Mouse (Mus musculus) myocyte (in vitro differentiated cells): ENCODE data around the gene Ggn. TPM values are rescaled to one million over a fixed set of nuclear protein-coding genes. Genes with fewer than 3 reads are reported as not detected.

Source experiments
- H3K27me3 ChIP-seq: one replicate; pipeline ENCODE4 v1.6.1; 2011; ENCODE audit not compliant: control insufficient read depth, insufficient read depth, insufficient read length
- H3K36me3 ChIP-seq: one replicate; pipeline ENCODE4 v1.6.1; 2011; ENCODE audit not compliant: control insufficient read depth, insufficient read depth
- H3K4me2 ChIP-seq: one replicate; pipeline ENCODE4 v1.6.1; 2011; ENCODE audit warnings: low read depth, control low read depth
- H3K4me3 ChIP-seq: one replicate; pipeline ENCODE4 v1.5.1; 2011; ENCODE audit warnings: mild to moderate bottlenecking, control low read depth, moderate library complexity
- H3K79me2 ChIP-seq: one replicate; pipeline ENCODE4 v1.6.1; 2011; ENCODE audit not compliant: control insufficient read depth, insufficient read depth
- H3ac ChIP-seq: one replicate; pipeline ENCODE4 v1.6.1; 2011; ENCODE audit not compliant: control insufficient read depth, insufficient read length
- CEBPB ChIP-seq: IDR thresholded peaks from 2 replicates; pipeline ENCODE4 v1.6.1; 2011; ENCODE audit warnings: mild to moderate bottlenecking, moderate library complexity; ENCODE audit not compliant: poor library complexity, insufficient read depth, severe bottlenecking
- E2F4 ChIP-seq: IDR thresholded peaks from one replicate; pipeline ENCODE4 v1.6.1; 2011; ENCODE audit warnings: mild to moderate bottlenecking, control low read depth, moderate library complexity; ENCODE audit not compliant: insufficient read depth
- MAX ChIP-seq: IDR thresholded peaks from one replicate; pipeline ENCODE4 v1.6.1; 2011; ENCODE audit warnings: low read depth, mild to moderate bottlenecking, control low read depth
- MYOD1 ChIP-seq, 3 experiments: IDR thresholded peaks; one replicate each; pipeline ENCODE4 v1.6.1; 2011; ENCODE audit warnings: control low read depth in 2 of 3, low read depth in 2 of 3, mild to moderate bottlenecking in 2 of 3, moderate library complexity in 1 of 3; ENCODE audit not compliant: insufficient read length in 2 of 3, control insufficient read depth in 1 of 3
- MYOG ChIP-seq, 3 experiments: IDR thresholded peaks; one replicate each; pipeline ENCODE4 v1.6.1; 2011; ENCODE audit warnings: control low read depth in 2 of 3, low read depth in 2 of 3, mild to moderate bottlenecking in 2 of 3; ENCODE audit not compliant: insufficient read length in 2 of 3, control insufficient read depth in 1 of 3, insufficient read depth in 1 of 3
- POLR2A ChIP-seq: IDR thresholded peaks from one replicate; pipeline ENCODE4 v1.6.1; 2011; ENCODE audit warnings: low read depth, mild to moderate bottlenecking, control low read depth, moderate library complexity; ENCODE audit not compliant: insufficient read length
- POLR2AphosphoS2 ChIP-seq: IDR thresholded peaks from one replicate; pipeline ENCODE4 v1.6.1; 2011; ENCODE audit warnings: low read depth, control low read depth; ENCODE audit not compliant: insufficient read length
- REST ChIP-seq: IDR thresholded peaks from one replicate; pipeline ENCODE4 v1.6.1; 2011; ENCODE audit warnings: mild to moderate bottlenecking, control low read depth, moderate library complexity; ENCODE audit not compliant: insufficient read depth, insufficient read length
- SRF ChIP-seq: IDR thresholded peaks from one replicate; pipeline ENCODE4 v1.6.1; 2011; ENCODE audit warnings: low read depth; ENCODE audit not compliant: control insufficient read depth, insufficient read length
- TCF12 ChIP-seq: IDR thresholded peaks from one replicate; pipeline ENCODE4 v1.6.1; 2011; ENCODE audit warnings: mild to moderate bottlenecking, control low read depth; ENCODE audit not compliant: poor library complexity, insufficient read depth, severe bottlenecking
- TCF3 ChIP-seq: IDR thresholded peaks from one replicate; pipeline ENCODE4 v1.6.1; 2011; ENCODE audit warnings: low read depth, control low read depth; ENCODE audit not compliant: insufficient read length
- USF1 ChIP-seq: IDR thresholded peaks from one replicate; pipeline ENCODE4 v1.6.1; 2011; ENCODE audit warnings: low read depth, mild to moderate bottlenecking, control low read depth, moderate library complexity
- polyA plus RNA-seq: library from polyadenylated mRNA; unstranded; fragments of >200 nt; fragmentation: generic; extraction: Trizol; gene quantifications from one replicate; pipeline ENCODE4 v1.2.1, GENCODE M21; 2012; ENCODE audit warnings: missing spikeins

Gene Ggn
- polyA plus RNA-seq, 1 experiment = 0.89 TPM

DNA sequence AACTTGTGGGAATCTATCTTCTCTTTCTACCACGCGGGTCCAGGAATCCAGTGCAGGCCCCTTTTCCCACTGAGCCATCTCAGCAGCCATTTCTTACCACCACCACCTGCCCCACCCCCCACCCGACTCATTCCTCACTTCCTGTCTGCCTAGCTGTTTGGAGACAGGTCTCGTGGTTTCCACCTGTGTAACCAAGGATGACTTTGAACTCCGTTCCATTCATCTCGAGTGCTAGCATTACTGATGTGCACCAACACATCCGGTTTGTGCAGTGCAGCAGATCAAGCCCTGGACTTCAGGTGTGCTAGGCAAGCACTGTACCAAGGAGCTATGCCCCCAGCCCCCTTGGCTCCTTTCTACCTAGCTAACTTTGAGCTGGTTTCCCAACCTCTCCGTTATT lies 28.6 kb upstream of the Ggn start:
- Histone ChIP-seq H3K27me3 (no peaks in the 10 kb centered on the region), H3K36me3 (no peaks in the 10 kb centered on the region), H3K4me3 (no peak overlapping the region), H3ac (no peak overlapping the region), H3K4me2 (no peak overlapping the region), H3K79me2 (no peaks in the 10 kb centered on the region)
- no peak for TF ChIP-seq MAX
- no peak for TF ChIP-seq REST

DNA sequence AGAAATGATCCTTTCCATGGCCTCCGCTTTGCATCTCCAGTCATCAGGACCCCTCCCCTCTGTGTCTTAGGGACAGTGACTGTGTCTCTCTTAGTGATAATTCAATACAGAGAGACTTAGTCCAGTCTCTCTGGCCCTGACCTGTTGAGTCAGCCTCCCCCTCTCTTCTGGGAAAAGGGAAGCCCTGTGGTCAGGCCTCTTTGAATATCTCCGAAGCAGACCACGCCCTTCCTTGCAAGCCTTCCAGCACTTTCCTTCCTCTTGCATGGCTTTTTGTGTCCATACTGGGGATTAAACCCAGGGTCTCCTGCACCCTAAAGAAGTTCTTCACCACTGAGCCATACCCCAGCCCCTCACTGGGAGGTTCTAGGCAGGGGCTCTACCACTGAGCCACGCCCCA lies 26.0 kb upstream of the Ggn start:
- Histone ChIP-seq H3K27me3 (no peaks in the 10 kb centered on the region), H3ac (no peak overlapping the region), H3K79me2 (no peaks in the 10 kb centered on the region), H3K4me2 (no peak overlapping the region), H3K36me3 (no peaks in the 10 kb centered on the region), H3K4me3 (no peak overlapping the region)
- no peak for TF ChIP-seq REST
- no peak for TF ChIP-seq E2F4
- no peak for TF ChIP-seq SRF
- TF ChIP-seq POLR2AphosphoS2 = no peak

DNA sequence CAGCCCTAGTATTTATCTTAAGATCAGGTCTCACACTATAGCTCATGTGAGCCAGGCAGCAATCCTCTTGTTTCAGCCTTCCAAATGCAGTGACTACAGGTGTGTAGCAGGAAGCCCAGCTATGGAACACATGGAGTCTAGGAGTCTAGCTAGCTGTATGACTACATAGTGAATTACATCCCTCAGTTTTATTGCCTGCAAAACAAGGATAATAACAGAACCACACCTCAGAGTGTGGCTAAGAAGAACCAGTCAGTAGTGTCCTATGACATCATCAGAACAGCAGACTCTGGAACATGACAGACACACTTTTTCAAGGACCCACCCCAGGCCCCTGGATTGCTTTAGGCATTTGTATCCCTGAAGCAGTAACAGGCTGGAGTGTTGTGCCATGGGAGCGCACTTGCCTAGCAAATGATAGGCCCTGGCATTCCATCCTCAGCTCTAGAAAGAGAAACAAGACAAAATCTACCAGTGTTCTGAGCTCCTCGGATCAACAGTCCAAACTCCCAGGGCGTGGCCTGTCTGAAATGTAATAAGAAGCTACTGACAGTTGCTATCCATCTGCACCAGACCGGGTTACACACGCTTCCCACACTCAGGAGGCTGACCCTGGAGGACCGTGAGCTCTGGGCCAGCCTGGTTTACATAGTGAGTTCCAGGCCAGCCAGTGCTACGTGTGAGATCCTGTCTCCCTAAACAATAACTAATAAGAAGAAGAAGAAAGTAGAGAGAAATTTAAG lies 23.2 kb upstream of the Ggn start:
- Histone ChIP-seq H3K79me2 (no peaks in the 10 kb centered on the region), H3K4me3 (no peak overlapping the region), H3K27me3 (peaks cover 5% of the 10 kb centered on the region), H3K4me2 (peak overlapping the region; percentile 18), H3ac (no peak overlapping the region), H3K36me3 (no peaks in the 10 kb centered on the region)
- TF ChIP-seq MYOG (IDR thresholded peaks at IDR 0.05; ENCODE audit: control insufficient read depth in 1 of 3, insufficient read depth in 1 of 3, insufficient read length in 2 of 3, low read depth in 2 of 3) (peak in 1 of 3 experiments; percentile 29), REST (no peak)

DNA sequence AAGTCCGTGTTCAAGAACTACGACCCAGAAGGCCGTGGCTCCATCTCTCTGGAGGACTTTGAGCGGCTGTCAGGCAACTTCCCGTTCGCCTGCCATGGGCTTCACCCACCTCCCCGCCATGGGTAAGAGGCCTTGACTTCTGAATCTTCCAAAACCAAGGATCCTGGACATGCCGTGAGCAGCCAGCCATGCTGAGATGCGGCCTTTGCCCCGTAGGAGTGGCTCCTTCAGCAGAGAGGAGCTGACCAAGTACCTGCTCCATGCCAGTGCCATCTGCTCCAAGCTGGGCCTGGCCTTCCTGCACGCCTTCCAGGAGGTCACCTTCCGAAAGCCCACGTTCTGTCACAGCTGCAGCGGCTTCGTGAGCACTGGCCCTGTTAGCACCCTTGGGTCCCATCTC lies 21.2 kb upstream of the Ggn start:
- TF ChIP-seq MYOD1 (IDR thresholded peaks at IDR 0.05; ENCODE audit: control insufficient read depth in 1 of 3, insufficient read length in 2 of 3, low read depth in 2 of 3) (no peak), SRF (no peak), POLR2AphosphoS2 (no peak), CEBPB (no peak), E2F4 (no peak), POLR2A (no peak), MAX (no peak), TCF12 (no peak), REST (no peak), TCF3 (no peak), USF1 (no peak), MYOG (IDR thresholded peaks at IDR 0.05; ENCODE audit: control insufficient read depth in 1 of 3, insufficient read depth in 1 of 3, insufficient read length in 2 of 3, low read depth in 2 of 3) (no peak)

DNA sequence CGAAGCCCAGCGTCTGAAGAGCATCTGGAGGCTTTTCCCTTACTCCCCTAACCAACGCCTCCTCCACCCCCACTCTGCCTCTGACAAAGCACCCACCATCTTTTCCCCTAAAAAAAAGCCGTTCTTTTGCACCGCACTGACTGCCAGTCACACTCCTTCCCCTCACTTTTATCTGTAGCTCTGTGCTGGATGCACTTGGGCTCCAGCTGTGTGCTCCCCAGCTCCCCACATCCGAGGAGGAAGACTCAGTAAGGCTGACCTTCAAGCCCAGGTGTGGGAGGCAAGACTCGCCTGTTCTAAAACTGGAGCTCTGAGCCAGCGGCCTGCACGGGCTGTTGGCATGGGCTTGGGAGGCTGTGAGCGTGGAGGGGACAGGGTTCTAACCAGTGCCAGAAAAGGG lies 18.5 kb upstream of the Ggn start:
- TF ChIP-seq E2F4 (no peak), CEBPB (no peak), MYOD1 (IDR thresholded peaks at IDR 0.05; ENCODE audit: control insufficient read depth in 1 of 3, insufficient read length in 2 of 3, low read depth in 2 of 3) (no peak), SRF (no peak), REST (no peak), TCF3 (no peak), POLR2A (no peak), MYOG (IDR thresholded peaks at IDR 0.05; ENCODE audit: control insufficient read depth in 1 of 3, insufficient read depth in 1 of 3, insufficient read length in 2 of 3, low read depth in 2 of 3) (no peak), USF1 (no peak), TCF12 (no peak), MAX (no peak), POLR2AphosphoS2 (no peak)
- H3K27me3 ChIP-seq = peaks cover 5% of the 10 kb centered on the region
- H3K36me3 ChIP-seq = no peaks in the 10 kb centered on the region
- H3K4me3 ChIP-seq = no peak overlapping the region
- H3K79me2 ChIP-seq = no peaks in the 10 kb centered on the region
- H3K4me2 ChIP-seq = no peak overlapping the region
- no peak overlapping the region for H3ac ChIP-seq

More for the DNA sequence above, 21.2 kb upstream of the Ggn start:
- H3K79me2 ChIP-seq = no peaks in the 10 kb centered on the region
- no peak overlapping the region for H3K4me3 ChIP-seq
- H3K36me3 ChIP-seq = no peaks in the 10 kb centered on the region
- no peak overlapping the region for H3ac ChIP-seq
- H3K4me2 ChIP-seq = no peak overlapping the region
- H3K27me3 ChIP-seq = peaks cover 5% of the 10 kb centered on the region
